Mouse (Mus musculus) layer of hippocampus, postnatal 10 days (tissue): ENCODE measurements around the gene Agtpbp1. TPM values are rescaled to one million over a fixed set of nuclear protein-coding genes. Genes with fewer than 3 reads are reported as not detected.
A peak's percentile ranks its signal among the peaks of the same experiment; 100 is the strongest.

ENCODE experiments used
- DNase-seq, 2 experiments: peaks; one replicate each; pipeline ENCODE4 v3.0.0; 2021; ENCODE audit warnings: low spot score in 2 of 2
- total RNA-seq, 2 experiments: library from RNA; stranded (reverse); gene quantifications; 2 replicates each; pipeline ENCODE4 v1.2.3; 2021

Agtpbp1 gene
- total RNA-seq, 2 experiments from 2014 or later = 343 to 364 TPM

DNA sequence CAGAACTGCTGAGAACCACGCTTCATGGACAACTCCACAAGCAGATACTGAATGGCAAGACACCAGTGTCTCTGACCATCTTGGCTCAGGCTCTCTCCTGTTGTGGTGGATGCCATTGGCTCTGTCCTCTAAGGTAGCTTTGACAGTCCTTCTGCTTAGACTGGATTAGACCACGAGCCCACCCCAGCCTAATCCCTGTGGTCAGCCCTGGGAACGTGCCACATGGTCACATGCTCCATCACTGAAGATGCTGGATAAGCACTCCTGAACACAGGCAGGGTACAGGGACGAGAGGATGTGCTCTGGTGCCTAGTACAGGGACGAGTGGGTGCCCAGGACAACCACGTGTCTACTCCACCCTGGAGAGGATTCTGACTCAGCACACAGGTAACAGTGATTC, 140.7 kb downstream of the Agtpbp1 start:
- DNase-seq = no peak

DNA sequence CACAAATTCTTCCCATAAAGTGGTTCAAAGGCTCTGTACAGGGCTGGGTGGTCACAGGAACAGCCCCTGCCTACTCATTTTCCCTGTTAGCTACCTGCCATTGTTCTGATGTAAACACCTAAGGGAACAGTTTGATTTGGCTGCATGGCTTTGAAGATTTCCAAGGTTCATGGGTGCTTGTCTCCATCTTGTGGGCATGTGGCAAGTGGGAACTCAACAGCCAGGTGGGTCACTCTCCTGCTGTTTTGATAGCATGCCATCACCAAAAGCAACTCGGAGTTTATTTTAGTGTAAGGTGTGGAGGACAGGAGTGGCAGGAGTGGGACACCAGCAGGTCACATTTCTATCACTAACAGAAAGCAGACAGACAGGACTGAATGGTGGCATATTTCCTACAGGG, 145.3 kb downstream of the Agtpbp1 start:
- DNase-seq = no peak

DNA sequence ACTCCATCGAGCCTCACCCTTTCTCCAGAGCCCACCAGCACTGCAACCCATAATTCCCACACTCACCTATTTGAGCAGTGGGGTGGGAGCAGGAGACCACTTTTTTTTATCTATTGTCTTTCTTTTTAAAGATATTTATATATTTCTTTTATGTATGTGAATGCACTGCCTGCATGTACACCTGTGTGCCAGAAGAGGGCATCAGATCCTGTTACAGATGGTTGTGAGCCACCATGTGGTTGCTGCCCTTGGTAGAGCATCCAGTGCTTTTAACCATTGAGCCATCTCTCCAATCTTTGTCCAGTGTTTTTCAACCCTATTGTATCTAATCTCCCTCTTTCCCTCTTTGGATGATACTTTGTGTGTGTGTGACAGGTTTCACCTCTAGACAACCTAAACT, 150.5 kb downstream of the Agtpbp1 start:
- DNase-seq = no peak

DNA sequence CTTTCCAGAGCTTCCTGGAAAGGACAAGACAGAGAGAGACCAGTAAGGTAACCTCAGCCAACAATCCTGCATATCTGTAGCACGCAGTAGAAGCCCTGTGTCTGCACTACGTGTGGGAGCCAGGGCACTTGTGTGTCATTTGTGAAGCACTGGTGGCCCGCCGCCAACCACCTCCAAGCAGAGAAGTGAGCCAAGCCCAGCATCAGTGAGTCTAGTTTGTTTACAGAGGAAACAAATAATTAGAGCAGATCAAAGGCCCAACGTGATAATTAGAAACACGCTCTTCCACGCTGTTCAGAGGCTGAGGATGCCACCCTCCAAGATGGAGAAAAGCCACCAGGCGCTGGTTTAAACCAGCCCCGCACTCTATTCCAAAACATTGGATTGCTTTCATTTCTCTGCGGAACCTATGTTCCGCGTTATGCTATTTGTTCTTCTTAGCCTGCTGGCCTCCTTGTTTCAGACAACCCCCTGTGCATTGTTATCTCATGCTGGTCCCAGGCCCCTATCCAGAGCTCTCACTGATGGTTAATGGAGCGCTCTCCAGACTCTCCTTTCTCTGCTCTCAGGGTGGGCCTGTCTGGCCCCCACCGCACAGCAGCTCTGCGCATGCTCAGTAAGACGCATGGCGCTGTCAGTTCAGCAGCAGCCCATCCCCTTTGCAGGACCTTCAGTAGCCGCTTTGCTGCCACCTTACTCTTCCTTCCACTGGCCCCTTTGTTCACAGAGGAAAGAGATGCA, 153.7 kb downstream of the Agtpbp1 start:
- DNase-seq = peak; percentile 61 to 75

DNA sequence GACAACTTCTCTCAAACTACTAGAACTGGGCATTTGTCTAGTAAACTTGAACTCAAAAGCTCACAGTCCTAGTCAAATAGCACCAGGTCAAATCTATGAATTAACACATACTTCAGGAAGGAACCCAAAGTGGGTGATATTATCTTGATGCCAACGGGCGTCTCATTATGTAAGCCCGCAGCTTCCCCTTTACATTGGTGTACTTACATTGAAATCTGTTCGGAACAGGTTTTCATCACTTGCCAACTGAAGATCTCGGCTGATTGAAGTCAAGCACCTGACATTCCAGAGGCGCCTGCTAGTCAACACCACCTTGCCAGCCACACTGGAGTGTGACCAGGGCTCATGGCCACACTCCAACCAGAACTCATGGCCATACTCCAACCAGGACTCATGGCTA, 155.7 kb downstream of the Agtpbp1 start:
- no peak for DNase-seq

DNA sequence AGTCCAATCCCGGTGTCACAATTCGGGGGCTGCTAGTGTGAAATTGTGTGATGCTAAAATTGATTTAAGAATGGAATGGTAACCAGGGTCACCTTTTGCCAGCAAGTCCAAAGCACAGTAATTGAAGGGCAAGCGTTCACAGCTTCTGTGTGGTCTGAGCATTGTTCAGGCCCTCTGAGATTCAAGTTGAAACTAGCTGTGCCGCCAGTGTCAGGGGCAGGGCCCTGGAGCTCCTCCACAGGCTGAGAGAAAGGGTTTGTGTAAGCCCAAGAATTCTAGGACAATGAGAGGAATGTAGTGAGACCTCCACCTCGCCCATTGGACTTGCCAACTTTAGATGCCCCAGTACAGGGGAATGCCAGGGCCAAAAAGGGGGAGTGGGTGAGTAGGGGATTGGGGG, 161.2 kb downstream of the Agtpbp1 start:
- DNase-seq = no peak

DNA sequence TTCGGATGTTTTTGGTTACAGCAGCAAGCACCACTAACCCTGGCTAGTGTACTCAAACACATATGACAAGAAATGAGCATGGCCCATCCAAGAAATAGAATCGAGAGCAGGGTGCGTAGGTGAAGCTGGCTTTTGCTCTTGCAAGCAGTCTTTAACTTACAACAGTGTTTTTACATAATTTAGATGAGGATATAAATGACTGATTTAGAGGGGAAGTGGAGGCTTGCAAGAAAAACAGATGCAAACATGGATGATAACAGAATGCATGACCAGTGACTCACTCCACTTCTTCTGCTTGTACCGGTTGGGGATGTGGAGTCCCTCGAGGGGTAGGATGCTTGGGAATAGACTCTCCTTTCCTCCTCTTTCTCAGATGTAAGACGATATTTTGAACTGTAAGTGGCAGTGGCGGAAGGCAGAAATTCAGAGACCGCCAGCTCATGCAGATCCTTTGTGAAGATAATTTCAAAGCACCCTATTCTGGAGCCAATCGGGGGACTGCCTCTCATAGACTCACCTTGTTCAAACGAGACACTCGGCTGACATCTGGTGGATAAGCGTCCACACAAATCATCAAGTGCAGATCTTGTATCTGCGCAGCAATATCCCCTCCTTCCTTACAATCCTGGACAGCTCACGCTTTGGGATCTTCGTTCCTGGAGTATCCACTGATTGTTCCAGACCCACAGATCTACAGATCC, 168.3 kb downstream of the Agtpbp1 start:
- no peak for DNase-seq

DNA sequence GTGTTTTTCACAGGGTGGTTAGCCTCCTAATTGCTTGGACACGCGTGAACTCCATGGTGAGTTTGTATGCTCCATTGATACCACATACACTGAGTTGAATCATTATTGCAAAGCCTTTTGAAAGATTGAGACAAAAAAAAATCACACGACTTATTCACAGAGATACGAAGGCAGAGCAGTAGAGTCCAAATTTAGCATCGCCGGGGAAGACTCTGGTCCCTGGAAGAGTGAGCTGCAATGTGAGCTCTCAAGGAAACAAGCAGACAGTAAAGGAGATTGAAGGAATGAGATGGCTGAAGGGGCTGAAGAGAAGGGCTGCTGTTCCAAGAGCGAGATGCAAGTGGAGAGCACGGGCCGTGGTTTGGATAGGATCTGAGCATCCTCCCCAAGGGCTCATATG, 171.1 kb downstream of the Agtpbp1 start:
- no peak for DNase-seq

DNA sequence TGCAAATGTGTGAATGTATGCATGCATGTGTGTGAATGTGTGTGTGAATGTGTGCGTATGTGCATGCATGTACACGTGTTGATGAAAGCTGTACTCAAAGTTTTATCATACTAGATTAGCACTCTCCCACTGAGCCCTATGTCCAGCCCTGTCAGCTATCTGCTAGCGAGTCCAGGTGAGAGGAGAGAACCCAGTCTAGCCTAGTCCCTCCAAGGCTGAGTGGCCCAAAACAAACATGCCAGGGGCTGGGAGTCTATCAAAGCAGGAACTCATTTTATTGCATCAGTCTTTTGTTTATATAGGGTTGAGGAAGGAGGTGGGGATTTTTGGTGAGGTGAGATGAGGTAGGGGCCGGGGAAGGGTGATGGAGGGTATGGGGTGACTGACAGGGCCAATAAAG, 172.4 kb downstream of the Agtpbp1 start:
- DNase-seq = no peak

DNA sequence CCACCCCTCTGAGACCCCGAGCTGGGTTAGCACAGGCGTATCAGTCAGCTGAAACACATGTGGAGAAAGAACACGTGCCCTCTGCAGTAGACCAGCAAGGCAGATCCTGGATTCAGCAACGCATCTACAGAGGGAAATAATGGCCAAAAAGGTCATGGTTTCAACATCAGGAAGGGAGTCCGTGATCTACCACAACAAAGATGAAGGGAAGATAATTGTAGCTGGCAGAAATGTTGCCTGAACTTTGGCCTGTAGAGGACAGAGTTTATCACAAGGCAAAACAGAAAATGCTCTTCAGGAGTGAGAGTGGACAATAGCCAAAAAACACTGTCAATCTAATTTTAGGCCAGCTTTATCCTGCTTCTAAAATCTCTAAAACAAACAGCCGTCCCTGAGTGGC, 177.8 kb downstream of the Agtpbp1 start:
- DNase-seq = no peak

DNA sequence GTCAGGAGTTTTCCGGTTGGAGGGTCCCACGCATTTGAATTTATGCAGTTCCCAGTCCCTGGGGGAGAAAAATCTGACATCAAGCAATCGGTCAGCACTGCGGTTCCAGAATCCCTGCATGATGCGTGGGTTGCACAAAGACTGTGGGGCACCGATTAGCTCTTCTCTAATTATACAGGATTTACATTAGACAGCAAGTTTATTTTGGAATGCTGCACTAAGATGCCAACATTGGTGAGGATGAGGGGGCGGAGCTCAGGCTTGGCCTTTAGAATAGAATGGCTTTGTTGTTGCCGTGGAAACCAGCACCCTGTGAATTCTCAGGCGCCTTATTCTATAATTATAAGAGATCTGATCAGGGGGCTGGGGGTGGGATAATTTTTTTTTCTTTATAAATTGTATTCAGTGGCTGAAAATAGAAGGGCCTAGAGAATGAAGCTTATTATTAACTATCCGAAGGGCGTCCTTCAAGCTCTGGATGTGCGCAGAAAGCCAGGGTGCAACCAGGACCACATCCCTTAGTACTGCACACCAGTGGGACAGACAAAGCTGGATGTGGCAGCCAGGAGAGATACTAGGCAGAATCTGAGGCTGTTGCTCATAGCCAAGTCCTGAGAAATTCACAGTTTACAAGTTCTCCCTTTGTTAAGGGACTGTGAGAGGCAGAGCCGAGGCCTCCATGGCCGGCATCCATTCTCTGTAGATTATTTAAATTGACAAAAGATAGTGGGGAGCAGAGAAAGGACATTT, 182.8 kb downstream of the Agtpbp1 start:
- peak; percentile 18 to 48 for DNase-seq

DNA sequence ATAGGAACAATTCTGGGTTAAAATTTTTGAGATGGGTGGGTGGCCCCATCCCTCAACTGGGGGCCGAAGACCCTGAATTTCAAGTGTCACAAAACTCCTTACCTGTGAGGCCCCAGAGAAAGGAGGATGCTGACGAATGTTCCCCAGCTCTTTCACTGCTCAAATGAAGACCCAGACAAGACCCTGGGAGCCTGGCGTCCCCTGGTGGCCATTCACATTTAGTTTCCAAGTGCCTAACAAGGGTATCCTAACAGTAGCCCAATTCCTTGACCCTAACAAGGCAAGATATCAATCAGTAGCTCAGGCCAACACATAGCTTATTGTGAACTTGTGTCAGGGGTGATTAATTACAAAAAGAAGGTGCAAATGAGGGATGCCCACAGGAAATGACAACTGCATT, 187.5 kb downstream of the Agtpbp1 start:
- DNase-seq = peak; percentile 65 to 73

Other genes starting within 250 kb of the Agtpbp1 start
- 100 to 1,000 TPM; 108 to 112 TPM for gene Naa35, start within 50 bp of the Agtpbp1 start, total RNA-seq
- 10 to 100 TPM; 45.1 to 46.8 TPM for gene Golm1, start 90.6 kb upstream of the Agtpbp1 start, total RNA-seq
- not detected for gene 4921517D22Rik, start 108.9 kb upstream of the Agtpbp1 start, total RNA-seq
- gene Spata31d1a, start 125.1 kb upstream of the Agtpbp1 start, total RNA-seq = under 1 TPM; 0.11 to 0.21 TPM
- gene Spata31d1b, start 127.1 kb upstream of the Agtpbp1 start, total RNA-seq = under 1 TPM in 1 of 2 experiments, not detected in 1; 0.11 TPM
- not detected for gene Spata31d1d, start 146.5 kb upstream of the Agtpbp1 start, total RNA-seq
- gene 1700014D04Rik, start 161.5 kb upstream of the Agtpbp1 start, total RNA-seq = 1 to 10 TPM in 1 of 2 experiments, under 1 TPM in 1; 0.56 to 1.2 TPM
- 100 to 1,000 TPM; 101 to 102 TPM for gene Isca1, start 184.6 kb upstream of the Agtpbp1 start, total RNA-seq
- gene Gm49354, start 197.0 kb upstream of the Agtpbp1 start, total RNA-seq = not detected
- 10 to 100 TPM; 68.9 to 71.1 TPM for gene Tut7, start 237.9 kb upstream of the Agtpbp1 start, total RNA-seq